Mouse (Mus musculus): Measurements from ENCODE around the gene Phf24.
"Not testable (repeated sequence)": the region's sequence is repeated elsewhere in the genome, so short reads cannot be mapped to it uniquely, and the experiment has no call there.

The Phf24 gene

DNA sequence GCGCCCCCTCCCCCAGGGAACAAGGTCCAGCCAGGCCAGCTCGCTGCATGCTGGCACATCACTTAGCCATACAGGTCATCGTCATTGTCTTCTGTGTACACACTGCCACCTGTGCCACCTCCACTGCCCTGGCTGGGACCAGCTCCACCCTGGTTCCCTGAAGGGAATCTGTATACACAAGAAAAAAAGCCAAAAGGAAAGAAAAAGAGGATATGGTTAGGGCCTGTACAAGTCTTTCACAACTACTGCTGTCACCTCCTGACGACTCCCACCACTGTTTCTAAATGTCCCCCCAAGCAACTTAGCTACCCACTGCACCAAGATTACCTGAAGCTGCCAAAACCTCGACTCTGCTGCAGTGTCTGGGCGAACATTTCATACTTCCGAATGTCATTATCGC, 64.0 kb downstream of the Phf24 start:
- not testable (repeated sequence) for DNase-seq (ENCODE audit: extremely low read depth, insufficient read length, low spot score)

DNA sequence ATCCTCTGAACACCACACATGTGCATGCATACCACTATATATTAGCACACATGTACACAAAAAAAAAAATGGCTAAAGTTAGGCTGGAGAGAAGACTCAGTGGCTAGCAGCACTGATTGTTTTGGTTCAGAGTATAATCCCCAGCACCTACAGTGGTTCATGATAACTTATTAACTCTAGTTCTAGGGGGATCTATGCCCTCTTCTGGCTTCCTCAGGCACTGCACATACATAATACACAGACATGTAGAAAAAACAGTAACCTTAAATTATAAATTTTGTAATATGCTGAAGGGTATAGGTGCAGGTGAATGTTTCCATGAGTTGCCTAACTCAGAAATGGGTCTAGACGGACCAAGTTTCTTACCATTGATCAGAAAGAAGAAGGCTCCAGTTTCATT, 71.8 kb downstream of the Phf24 start:
- no peak for DNase-seq (ENCODE audit: extremely low read depth, insufficient read length, low spot score)

Data from 3134 (cell line).